ENCODE assay signal across 8 mouse cellular contexts in the genomic region with DNA sequence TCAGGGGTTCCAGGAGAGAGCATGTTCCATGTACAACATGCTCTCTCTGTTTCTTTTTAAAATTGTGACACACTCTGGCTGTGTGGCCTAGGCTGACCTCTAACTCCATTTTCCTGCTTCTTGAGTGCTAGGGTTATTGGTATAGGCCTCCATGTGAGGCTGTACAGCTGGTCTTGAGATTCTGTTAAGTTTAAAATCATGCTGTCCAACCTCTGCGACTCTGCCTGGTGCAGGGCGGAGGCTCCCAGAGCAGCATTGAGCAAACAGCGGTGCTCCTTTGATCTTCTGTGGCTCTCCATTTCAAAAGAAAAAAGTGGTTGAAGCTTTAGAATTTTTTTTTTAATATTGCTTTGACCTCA.
DNase-seq lines count a peak whose midpoint lies in the region; ATAC-seq and TF ChIP-seq lines count a peak whose summit lies in the region.

No protein-coding gene starts in this region.

- H3K9me3 ChIP-seq in heart, embryonic 15.5 days (replicated peaks), result no peaks in the 10 kb centered on the region
- H3K9me3 ChIP-seq in ES-E14 (ENCODE audit: control insufficient read depth, insufficient read depth, low read depth, low read length), result no peaks in the 10 kb centered on the region
- no peaks in the 10 kb centered on the region for H3K9me3 ChIP-seq in forebrain, embryonic 16.5 days (ENCODE audit: control insufficient read depth, low read length)
- H3K9me3 ChIP-seq in liver, postnatal 0 days (ENCODE audit: low read length), result no peaks in the 10 kb centered on the region

- no peaks in the 10 kb centered on the region for H3K27me3 ChIP-seq in heart, embryonic 15.5 days
- no peaks in the 10 kb centered on the region for H3K27me3 ChIP-seq in forebrain, embryonic 16.5 days (replicated peaks; ENCODE audit: control insufficient read depth, insufficient read depth, low read length)
- no peaks in the 10 kb centered on the region for H3K27me3 ChIP-seq in liver, postnatal 0 days (ENCODE audit: insufficient read depth, low read length)

- no peak; the same call in 1 of the 2 replicates for ATAC-seq in heart, embryonic 15.5 days (replicated peaks; ENCODE audit: insufficient number of reproducible peaks, insufficient read depth, low FRiP score, low read depth)
- ATAC-seq in forebrain, embryonic 16.5 days, result no peak
- ATAC-seq in liver, postnatal 0 days, result peak; percentile 47

- peaks cover 56% of the 10 kb centered on the region for H3K4me1 ChIP-seq in heart, embryonic 15.5 days (replicated peaks)
- H3K4me1 ChIP-seq in ES-E14 (ENCODE audit: control insufficient read depth in 2 of 2, insufficient read depth in 2 of 2, low read length in 2 of 2, poor library complexity in 1 of 2), result peaks cover 0 to 3% of the 10 kb centered on the region in 2 experiments; a peak in 1 of 4 replicates
- H3K4me1 ChIP-seq in forebrain, embryonic 16.5 days (replicated peaks; ENCODE audit: control insufficient read depth, insufficient read depth, low read length), result peaks cover 26% of the 10 kb centered on the region
- peaks cover 51% of the 10 kb centered on the region for H3K4me1 ChIP-seq in liver, postnatal 0 days (ENCODE audit: insufficient read depth)

- no peak for TF ChIP-seq CTCF in liver, postnatal 0 days (IDR thresholded peaks at IDR 0.05; ENCODE audit: low read depth)

- DNase-seq in heart, postnatal 10 days, result no peak
- no peak for DNase-seq in ES-E14 (ENCODE audit: low read depth, low spot score)
- DNase-seq in liver, postnatal 0 days, result no peak
- DNase-seq in right cerebral cortex, postnatal 14 days, result no peak
- DNase-seq in spleen, adult 12 weeks (ENCODE audit: low spot score), result no peak
- no peak for DNase-seq in right cerebral cortex, postnatal 4 days

- in situ Hi-C loops in ES-E14 (cut with MboI; ENCODE audit: low sequenced_read_pairs in 2 of 2, unreplicated experiment in 2 of 2), result no loop called here

- intact Hi-C loops in heart, postnatal 10 days (cut with DNase I), result loop anchor here (2.0 kb wide), 1 partner anchor 13 kb away; no protein-coding TSS in a partner anchor

- peak overlapping the region; percentile 78 for H3K27ac ChIP-seq in heart, embryonic 15.5 days
- H3K27ac ChIP-seq in ES-E14 (ENCODE audit: insufficient read depth, low read depth, low read length, poor library complexity, severe bottlenecking), result no peak overlapping the region
- peak overlapping the region; percentile 73 for H3K27ac ChIP-seq in forebrain, embryonic 16.5 days (ENCODE audit: low read length)
- peak overlapping the region; percentile 68 for H3K27ac ChIP-seq in liver, postnatal 0 days (ENCODE audit: low read depth)

- TF ChIP-seq EP300 in liver, postnatal 0 days (IDR thresholded peaks at IDR 0.05; ENCODE audit: low read depth), result no peak

- H3K4me3 ChIP-seq in heart, embryonic 15.5 days, result no peak overlapping the region
- H3K4me3 ChIP-seq in ES-E14 (ENCODE audit: insufficient read depth in 1 of 2, low read depth in 1 of 2, low read length in 2 of 2, poor library complexity in 1 of 2, severe bottlenecking in 1 of 2), result peak overlapping the region; percentile 13 to 17; a peak in 2 of 4 replicates
- no peak overlapping the region for H3K4me3 ChIP-seq in forebrain, embryonic 16.5 days (replicated peaks; ENCODE audit: low read length)
- no peak overlapping the region for H3K4me3 ChIP-seq in liver, postnatal 0 days (ENCODE audit: low read depth, low read length)

- H3K9ac ChIP-seq in heart, embryonic 15.5 days, result no peak overlapping the region
- H3K9ac ChIP-seq in ES-E14 (ENCODE audit: insufficient read depth, low read depth, low read length, poor library complexity, severe bottlenecking), result no peak overlapping the region
- 0 out of 2 replicates have a peak overlapping the region, but pooled peaks have one; percentile 1 for H3K9ac ChIP-seq in forebrain, embryonic 16.5 days (replicated peaks; ENCODE audit: low read depth, low read length)
- H3K9ac ChIP-seq in liver, postnatal 0 days (replicated peaks), result peak overlapping the region; percentile 10; the same call in 1 of the 2 replicates

- no peaks in the 10 kb centered on the region for H3K36me3 ChIP-seq in heart, embryonic 15.5 days
- no peaks in the 10 kb centered on the region for H3K36me3 ChIP-seq in ES-E14 (ENCODE audit: control insufficient read depth, insufficient read depth, low read length, poor library complexity, severe bottlenecking)
- H3K36me3 ChIP-seq in forebrain, embryonic 16.5 days (ENCODE audit: control insufficient read depth, insufficient read depth), result no peaks in the 10 kb centered on the region
- 0 out of 2 replicates have a peak, but pooled peaks cover 3% of the 10 kb centered on the region for H3K36me3 ChIP-seq in liver, postnatal 0 days (replicated peaks; ENCODE audit: insufficient read depth, low read length)

- H3K4me2 ChIP-seq in heart, embryonic 15.5 days, result peak overlapping the region; percentile 32
- no peak overlapping the region for H3K4me2 ChIP-seq in forebrain, embryonic 16.5 days (ENCODE audit: low read length)
- peak overlapping the region; percentile 48 for H3K4me2 ChIP-seq in liver, postnatal 0 days (ENCODE audit: low read depth, low read length)

- 47% methylated on average over 3 of the region's 3 CpGs for WGBS in heart, embryonic 15.5 days
- WGBS in forebrain, embryonic 16.5 days, result 69% methylated on average over 3 of the region's 3 CpGs
- whole genome bisulfite sequencing in liver, postnatal 0 days (ENCODE audit: insufficient replicate concordance), result 43% methylated on average over 3 of the region's 3 CpGs

TF ChIP-seq in ES-E14, 5 proteins besides CTCF, POLR2A, EP300 and RAD21:
- TF ChIP-seq ZC3H11A (IDR thresholded peaks at IDR 0.05; ENCODE audit: borderline replicate concordance, low read depth, low read length) (no peak), MAFK (IDR thresholded peaks at IDR 0.05; ENCODE audit: insufficient read depth, low read depth, low read length) (no peak), ZNF384 (IDR thresholded peaks at IDR 0.05; ENCODE audit: low read depth, low read length) (no peak), HCFC1 (IDR thresholded peaks at IDR 0.05; ENCODE audit: borderline replicate concordance, insufficient read depth, low read length) (no peak), CHD2 (IDR thresholded peaks at IDR 0.05; ENCODE audit: low read depth, low read length) (no peak)
TF ChIP-seq in ES-E14: peak in this region for 0.

Comparison
In these comparisons a context has a peak if more than half of its experiments do, and no peak if none do; other contexts are left out.
1. H3K4me3 ChIP-seq: peak in ES-E14 (2 of 2); none in heart, embryonic 15.5 days (single experiment), forebrain, embryonic 16.5 days (single experiment) and liver, postnatal 0 days (single experiment).
2. H3K9ac ChIP-seq: peak in forebrain, embryonic 16.5 days (single experiment) and liver, postnatal 0 days (single experiment); none in heart, embryonic 15.5 days (single experiment) and ES-E14 (single experiment).